Mouse (Mus musculus) cerebellum, adult 2 months (tissue): ENCODE data around the gene Crybg2.

Experiments used
- CTCF ChIP-seq: fragments of 200-500 bp; IDR thresholded peaks from 2 replicates; pipeline ENCODE4 v1.5.1; 2011; ENCODE audit warnings: low read depth, mild to moderate bottlenecking, control low read depth, low read length, moderate library complexity, borderline replicate concordance; ENCODE audit not compliant: insufficient read depth
- POLR2A ChIP-seq: fragments of 200-500 bp; IDR thresholded peaks from 2 replicates; pipeline ENCODE4 v1.6.1; 2011; ENCODE audit warnings: low read length, control low read depth, borderline replicate concordance; ENCODE audit not compliant: insufficient read depth

- TF ChIP-seq POLR2A: peak; percentile 86
- no peak for TF ChIP-seq CTCF
Measured at GRCm38 (mm10) chr4:134128221-134128982, 67.8 kb downstream of the Crybg2 start, which contains the start of gene Sh3bgrl3.
